ENCODE assay signal across 8 mouse cellular contexts in the genomic region with DNA sequence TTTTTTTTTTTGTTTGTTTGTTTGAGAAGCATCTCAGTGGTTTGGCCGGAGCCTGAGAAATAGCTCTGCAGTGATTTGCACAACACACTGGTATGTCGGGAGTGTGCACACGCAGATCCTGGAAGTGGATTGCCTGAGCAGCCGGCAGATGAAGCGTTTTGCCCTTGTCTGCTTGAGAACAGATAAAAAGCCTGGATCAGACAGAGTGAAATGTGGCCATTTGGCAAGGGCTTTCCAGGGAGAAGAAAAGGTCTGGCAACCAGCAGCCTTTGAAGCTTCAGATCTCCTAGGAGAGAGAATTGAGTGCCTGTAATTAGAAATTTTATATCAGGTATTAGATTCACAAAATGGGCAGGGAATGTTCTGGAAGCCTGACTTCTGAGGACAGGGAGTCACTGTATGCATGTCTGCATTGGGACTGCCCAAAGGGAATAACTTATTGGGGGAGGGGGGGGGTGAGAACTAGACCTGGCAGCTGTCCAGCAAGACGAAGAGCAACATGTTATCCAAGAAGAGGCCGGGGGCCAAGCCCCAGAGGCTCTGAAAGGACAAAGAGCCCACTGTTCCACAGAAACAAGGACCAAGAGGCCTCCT. TPM values are rescaled to one million over a fixed set of nuclear protein-coding genes. Genes with fewer than 3 reads are reported as not detected.
DNase-seq lines count a peak whose midpoint lies in the region; ATAC-seq lines count a peak whose summit lies in the region.

No protein-coding gene starts in this region.

- no peak overlapping the region for H3K4me2 ChIP-seq in forebrain, embryonic 15.5 days (replicated peaks)
- no peak overlapping the region for H3K4me2 ChIP-seq in hindbrain, embryonic 15.5 days

- peak overlapping the region; percentile 83 for H3K27ac ChIP-seq in forebrain, embryonic 15.5 days (replicated peaks)
- H3K27ac ChIP-seq in hindbrain, embryonic 15.5 days (replicated peaks) = peak overlapping the region; percentile 77

- DNase-seq in left cerebral cortex, postnatal 14 days (ENCODE audit: low spot score in 2 of 2) = peak; percentile 45 to 53
- no peak for DNase-seq in left cerebral cortex, postnatal 36 days (ENCODE audit: low spot score in 2 of 2)
- peak; percentile 42 for DNase-seq in cerebellum, adult 11 months
- DNase-seq in neural tube, embryonic 10.5 days (ENCODE audit: extremely low spot score, low spot score) = peak; percentile 19
- DNase-seq in thymus, postnatal 10 days (ENCODE audit: low spot score in 2 of 2) = no peak
- no peak for DNase-seq in left cerebral cortex, adult 9 months (ENCODE audit: low spot score in 2 of 2)

- ATAC-seq in forebrain, embryonic 15.5 days (replicated peaks) = peak; percentile 69
- peak; percentile 80 for ATAC-seq in hindbrain, embryonic 15.5 days (ENCODE audit: low FRiP score, low read depth)

- no peak overlapping the region for H3K9ac ChIP-seq in forebrain, embryonic 15.5 days (replicated peaks)
- no peak overlapping the region for H3K9ac ChIP-seq in hindbrain, embryonic 15.5 days

- intact Hi-C loops in left cerebral cortex, postnatal 14 days (cut with DNase I) = loop anchor here (10.0 kb wide), 2 partner anchors 118 to 398 kb away; a partner anchor contains a TSS
- intact Hi-C loops in left cerebral cortex, postnatal 36 days (cut with DNase I) = loop anchor here (10.0 kb wide), 1 partner anchor 118 kb away; a partner anchor contains a TSS

- H3K4me3 ChIP-seq in forebrain, embryonic 15.5 days = no peak overlapping the region
- H3K4me3 ChIP-seq in hindbrain, embryonic 15.5 days = no peak overlapping the region

- H3K9me3 ChIP-seq in forebrain, embryonic 15.5 days = no peaks in the 10 kb centered on the region
- H3K9me3 ChIP-seq in hindbrain, embryonic 15.5 days = no peaks in the 10 kb centered on the region

- H3K27me3 ChIP-seq in forebrain, embryonic 15.5 days = no peaks in the 10 kb centered on the region
- no peaks in the 10 kb centered on the region for H3K27me3 ChIP-seq in hindbrain, embryonic 15.5 days

- WGBS in forebrain, embryonic 15.5 days = 16% methylated on average over 7 of the region's 7 CpGs
- WGBS in hindbrain, embryonic 15.5 days = 32% methylated on average over 7 of the region's 7 CpGs

- H3K4me1 ChIP-seq in forebrain, embryonic 15.5 days = peaks cover 24% of the 10 kb centered on the region
- peaks cover 17% of the 10 kb centered on the region for H3K4me1 ChIP-seq in hindbrain, embryonic 15.5 days (replicated peaks)

- H3K36me3 ChIP-seq in forebrain, embryonic 15.5 days = no peaks in the 10 kb centered on the region
- H3K36me3 ChIP-seq in hindbrain, embryonic 15.5 days = no peaks in the 10 kb centered on the region

RNA-seq across cellular contexts. Expression of a gene that starts 7.1 kb away (rescaled TPM):
- total RNA-seq in left cerebral cortex, postnatal 14 days (2021) = 10 to 100 TPM; 25.3 to 27.5 TPM
- total RNA-seq in left cerebral cortex, postnatal 36 days (2021) = 10 to 100 TPM; 28.4 to 28.7 TPM
- polyA plus RNA-seq in forebrain, embryonic 15.5 days (2015; fragmentation: Nextera tagmentation; extraction: Ambion mirVana) = 107 and 109 TPM in 2 replicates
- 78.7 and 79.0 TPM in 2 replicates for polyA plus RNA-seq in hindbrain, embryonic 15.5 days (2015; fragmentation: Nextera tagmentation; extraction: Ambion mirVana)

RNA-seq across cellular contexts. Expression of a gene that starts 22.4 kb away (rescaled TPM):
- 100 to 1,000 TPM; 150 to 155 TPM for total RNA-seq in left cerebral cortex, postnatal 14 days (2021)
- total RNA-seq in left cerebral cortex, postnatal 36 days (2021) = 100 to 1,000 TPM; 143 TPM
- polyA plus RNA-seq in forebrain, embryonic 15.5 days (2015; fragmentation: Nextera tagmentation; extraction: Ambion mirVana) = 100 and 101 TPM in 2 replicates
- polyA plus RNA-seq in hindbrain, embryonic 15.5 days (2015; fragmentation: Nextera tagmentation; extraction: Ambion mirVana) = 122 and 124 TPM in 2 replicates

RNA-seq across cellular contexts. Expression of a gene that starts 45.4 kb away (rescaled TPM):
- total RNA-seq in left cerebral cortex, postnatal 14 days (2021) = 1 to 10 TPM; 5.8 to 8.0 TPM
- 1 to 10 TPM; 5.2 to 6.5 TPM for total RNA-seq in left cerebral cortex, postnatal 36 days (2021)
- 8.3 and 8.5 TPM in 2 replicates for polyA plus RNA-seq in forebrain, embryonic 15.5 days (2015; fragmentation: Nextera tagmentation; extraction: Ambion mirVana)
- polyA plus RNA-seq in hindbrain, embryonic 15.5 days (2015; fragmentation: Nextera tagmentation; extraction: Ambion mirVana) = 8.5 and 8.8 TPM in 2 replicates

Comparison
In these comparisons a context has a peak if more than half of its experiments do, and no peak if none do; other contexts are left out.
1. DNase-seq: peak in left cerebral cortex, postnatal 14 days (2 of 2), cerebellum, adult 11 months (single experiment) and neural tube, embryonic 10.5 days (single experiment); none in left cerebral cortex, postnatal 36 days (0 of 2), thymus, postnatal 10 days (0 of 2) and left cerebral cortex, adult 9 months (0 of 2).